Mouse (Mus musculus) cerebellum, adult 2 months (tissue): Measurements from ENCODE around the gene Ccdc57.

Experiments
- CTCF ChIP-seq: fragments of 200-500 bp; IDR thresholded peaks from 2 replicates; pipeline ENCODE4 v1.5.1; 2011; ENCODE audit warnings: low read depth, mild to moderate bottlenecking, control low read depth, low read length, moderate library complexity, borderline replicate concordance; ENCODE audit not compliant: insufficient read depth
- POLR2A ChIP-seq: fragments of 200-500 bp; IDR thresholded peaks from 2 replicates; pipeline ENCODE4 v1.6.1; 2011; ENCODE audit warnings: low read length, control low read depth, borderline replicate concordance; ENCODE audit not compliant: insufficient read depth

DNA sequence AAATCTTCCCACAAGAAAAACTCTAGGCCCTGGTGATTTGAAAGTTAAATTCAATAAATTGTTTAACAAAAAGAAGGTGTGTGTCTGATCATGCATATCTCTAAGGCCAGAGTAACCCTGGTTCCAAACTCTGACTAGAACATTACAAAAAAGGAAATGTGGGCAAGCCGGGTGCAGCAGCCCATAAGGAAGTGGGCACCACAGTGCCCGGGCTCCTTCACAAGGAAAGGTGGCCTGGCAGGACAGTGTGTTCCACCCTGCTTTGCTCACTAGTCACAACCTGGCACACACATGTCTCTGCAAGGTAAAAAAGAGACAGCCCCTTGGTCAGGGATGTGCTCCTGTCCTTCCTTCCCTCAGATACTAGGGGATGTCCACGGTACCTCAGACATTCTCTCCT, 49.1 kb downstream of the Ccdc57 start:
- TF ChIP-seq CTCF (no peak), POLR2A (no peak)
